Mouse (Mus musculus) G1E (cell line): Measurements from ENCODE around the gene Tepp.

Source experiments
- CTCF ChIP-seq: IDR thresholded peaks from 2 replicates; pipeline ENCODE4 v1.5.1; 2012; ENCODE audit warnings: low read depth, low read length, inconsistent platforms, mixed read lengths
- GATA1 ChIP-seq: IDR thresholded peaks from 2 replicates; pipeline ENCODE4 v1.6.1; 2012; ENCODE audit warnings: borderline replicate concordance, low read length, inconsistent platforms, mixed read lengths

DNA sequence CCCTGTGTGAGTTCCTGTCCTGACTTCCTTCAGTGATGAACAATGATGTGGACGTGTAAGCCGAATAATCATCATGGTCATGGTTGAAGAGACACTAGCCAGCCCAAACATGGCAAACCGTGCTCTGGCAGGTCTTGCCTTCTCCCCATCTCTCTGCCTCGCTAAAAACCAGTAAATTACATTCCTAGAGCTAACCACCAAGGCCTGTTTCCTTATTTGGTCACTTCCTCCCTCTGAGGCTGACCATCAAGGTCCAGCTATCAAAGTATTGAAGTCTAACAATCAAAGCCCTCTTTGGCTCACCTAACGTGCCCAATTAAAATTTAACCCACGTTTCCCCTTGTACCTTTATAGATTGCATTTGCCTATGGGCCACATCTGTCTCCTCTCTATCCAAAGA is 51.9 kb downstream of the Tepp start:
- TF ChIP-seq CTCF: no peak
- no peak for TF ChIP-seq GATA1
